22 mouse cellular contexts compared by ENCODE assay signal in the genomic region with DNA sequence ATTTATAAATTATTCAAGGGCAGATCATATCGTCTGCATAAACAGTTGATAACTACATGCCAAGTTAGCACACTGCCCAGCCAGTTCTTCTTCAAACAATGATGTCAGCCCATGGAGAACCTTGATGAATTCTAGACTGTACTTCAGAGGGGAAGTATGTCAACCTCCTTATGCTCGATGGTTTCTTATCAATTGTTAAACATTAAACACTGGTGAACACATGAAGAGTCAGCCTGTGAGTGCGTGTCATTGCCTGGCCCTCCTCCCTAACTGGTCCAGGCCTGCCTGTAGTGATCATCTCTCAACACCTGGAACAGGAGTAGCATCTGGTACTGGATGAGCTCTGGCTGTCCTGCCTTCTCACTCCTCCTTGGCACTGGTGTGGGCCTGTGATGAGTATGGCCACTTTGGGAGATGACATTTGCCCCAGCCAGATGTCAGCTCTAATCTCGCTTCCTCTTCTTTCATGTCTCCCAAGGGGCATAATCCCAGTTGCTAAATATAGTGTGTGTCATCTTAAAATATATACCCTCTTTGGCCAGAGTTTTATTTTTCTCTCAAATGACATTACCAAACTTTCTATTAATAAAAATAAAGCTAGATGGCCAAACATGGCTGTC.
DNase-seq lines count a peak whose midpoint lies in the region; ATAC-seq and TF ChIP-seq lines count a peak whose summit lies in the region.
"Had no signal": no experiment of that assay in that cellular context is flagged by ENCODE, and none has a peak within 500 bp of the region (broad histone marks: within the 10 kb centered on the region; RNA-seq: fewer than 3 reads in every experiment).

No protein-coding gene starts in this region.

- TF ChIP-seq CTCF in lung, embryonic 14.5 days (IDR thresholded peaks at IDR 0.05; ENCODE audit: low read depth): no peak

- no peak overlapping the region for H3K4me2 ChIP-seq in lung, embryonic 14.5 days
- no peak overlapping the region for H3K4me2 ChIP-seq in forebrain, embryonic 15.5 days (replicated peaks)
- H3K4me2 ChIP-seq: embryonic facial prominence, embryonic 15.5 days; hindbrain, embryonic 12.5 days had no signal

- H3K36me3 ChIP-seq in lung, embryonic 14.5 days (ENCODE audit: insufficient read depth): no peaks in the 10 kb centered on the region
- H3K36me3 ChIP-seq in midbrain, embryonic 10.5 days: no peaks in the 10 kb centered on the region
- no peaks in the 10 kb centered on the region for H3K36me3 ChIP-seq in forebrain, embryonic 15.5 days
- H3K36me3 ChIP-seq: embryonic facial prominence, embryonic 15.5 days; heart, embryonic 10.5 days; hindbrain, embryonic 12.5 days; limb, embryonic 10.5 days had no signal

- H3K27me3 ChIP-seq in lung, embryonic 14.5 days (ENCODE audit: insufficient read depth, low read length): no peaks in the 10 kb centered on the region
- H3K27me3 ChIP-seq in midbrain, embryonic 10.5 days (ENCODE audit: low read depth, poor library complexity, severe bottlenecking): no peaks in the 10 kb centered on the region
- H3K27me3 ChIP-seq in forebrain, embryonic 15.5 days: no peaks in the 10 kb centered on the region
- H3K27me3 ChIP-seq: embryonic facial prominence, embryonic 15.5 days; hindbrain, embryonic 12.5 days had no signal

- ATAC-seq in lung, embryonic 14.5 days (ENCODE audit: insufficient read depth): peak; percentile 63; the same call in 1 of the 2 replicates
- peak; percentile 39; the same call in 1 of the 2 replicates for ATAC-seq in megakaryocyte progenitor cell, adult 5-6 weeks (replicated peaks; ENCODE audit: poor library complexity)
- ATAC-seq in forebrain, embryonic 15.5 days (replicated peaks): no peak
- ATAC-seq: forebrain, postnatal 0 days had no signal

- H3K9ac ChIP-seq in lung, embryonic 14.5 days: no peak overlapping the region
- H3K9ac ChIP-seq in forebrain, embryonic 15.5 days (replicated peaks): no peak overlapping the region
- H3K9ac ChIP-seq: embryonic facial prominence, embryonic 15.5 days; forebrain, postnatal 0 days; hindbrain, embryonic 12.5 days had no signal

- DNase-seq in lung, embryonic 14.5 days: peak; percentile 17
- no peak for DNase-seq in lung, postnatal 25 days (ENCODE audit: low spot score)
- DNase-seq in A20 (ENCODE audit: low read depth, low spot score): peak; percentile 20
- DNase-seq in gastrocnemius, adult 8-10 months (ENCODE audit: low spot score in 2 of 2): peak; percentile 34 to 66
- no peak for DNase-seq in neural tube, embryonic 10.5 days (ENCODE audit: extremely low spot score, low spot score)
- DNase-seq in midbrain, embryonic 10.5 days (ENCODE audit: low spot score): no peak
- DNase-seq: adrenal gland, postnatal 36 days; cerebellum, adult 18-20 months; cerebellum, postnatal 25 days; forebrain, postnatal 0 days; kidney, adult 8-10 months; kidney, postnatal 14 days; lung, adult 2 months; spleen, adult 18-20 months; thymus, postnatal 14 days had no signal

- no peaks in the 10 kb centered on the region for H3K4me1 ChIP-seq in lung, embryonic 14.5 days (ENCODE audit: insufficient read depth)
- H3K4me1 ChIP-seq in midbrain, embryonic 10.5 days: no peaks in the 10 kb centered on the region
- no peaks in the 10 kb centered on the region for H3K4me1 ChIP-seq in forebrain, embryonic 15.5 days
- H3K4me1 ChIP-seq: embryonic facial prominence, embryonic 15.5 days; hindbrain, embryonic 12.5 days; limb, embryonic 10.5 days had no signal

- H3K27ac ChIP-seq in lung, embryonic 14.5 days (ENCODE audit: low read depth): no peak overlapping the region
- no peak overlapping the region for H3K27ac ChIP-seq in midbrain, embryonic 10.5 days (replicated peaks)
- no peak overlapping the region for H3K27ac ChIP-seq in forebrain, embryonic 15.5 days (replicated peaks)
- H3K27ac ChIP-seq: embryonic facial prominence, embryonic 15.5 days; heart, embryonic 10.5 days; hindbrain, embryonic 12.5 days; left cerebral cortex, adult 2 months; limb, embryonic 10.5 days had no signal

- no peaks in the 10 kb centered on the region for H3K9me3 ChIP-seq in lung, embryonic 14.5 days (ENCODE audit: low read depth, low read length)
- no peaks in the 10 kb centered on the region for H3K9me3 ChIP-seq in midbrain, embryonic 10.5 days (replicated peaks)
- H3K9me3 ChIP-seq in forebrain, embryonic 15.5 days: no peaks in the 10 kb centered on the region
- H3K9me3 ChIP-seq: embryonic facial prominence, embryonic 15.5 days; heart, embryonic 10.5 days; hindbrain, embryonic 12.5 days; limb, embryonic 10.5 days had no signal

- WGBS in lung, embryonic 14.5 days: 47% methylated on average over 4 of the region's 4 CpGs
- 89% methylated on average over 4 of the region's 4 CpGs for WGBS in midbrain, embryonic 10.5 days
- 83% methylated on average over 4 of the region's 4 CpGs for WGBS in forebrain, embryonic 15.5 days

- no peak overlapping the region for H3K4me3 ChIP-seq in lung, embryonic 14.5 days (ENCODE audit: low read depth, low read length)
- H3K4me3 ChIP-seq in midbrain, embryonic 10.5 days: no peak overlapping the region
- no peak overlapping the region for H3K4me3 ChIP-seq in forebrain, embryonic 15.5 days
- H3K4me3 ChIP-seq: embryonic facial prominence, embryonic 15.5 days; heart, embryonic 10.5 days; hindbrain, embryonic 12.5 days; left cerebral cortex, adult 2 months; limb, embryonic 10.5 days had no signal

Comparison
In these comparisons a context has a peak if more than half of its experiments do, and no peak if none do; other contexts are left out.
1. DNase-seq: peak in lung, embryonic 14.5 days (single experiment), A20 (single experiment) and gastrocnemius, adult 8-10 months (2 of 2); none in lung, postnatal 25 days (single experiment), neural tube, embryonic 10.5 days (single experiment) and midbrain, embryonic 10.5 days (single experiment).